Mouse (Mus musculus) left cerebral cortex, postnatal 14 days (tissue): ENCODE results near the gene Krtap1-4. TPM values are rescaled to one million over a fixed set of nuclear protein-coding genes. Genes with fewer than 3 reads are reported as not detected.
A peak's percentile ranks its signal among the peaks of the same experiment; 100 is the strongest.

ENCODE experiments used
- DNase-seq, 2 experiments: peaks; one replicate each; pipeline ENCODE4 v3.0.0; 2021 to 2022; ENCODE audit warnings: low spot score in 2 of 2, mixed read lengths in 1 of 2
- intact Hi-C: fragments of 180-260 bp; cut with DNase I; formaldehyde crosslinking; loops from one replicate; pipeline ENCODE4 v1.15.1; 2025
- total RNA-seq, 2 experiments: library from RNA; stranded (reverse); gene quantifications; 2 replicates each; pipeline ENCODE4 v1.2.3; 2021

Krtap1-4 gene
- total RNA-seq, 2 experiments from 2014 or later: not detected

DNA sequence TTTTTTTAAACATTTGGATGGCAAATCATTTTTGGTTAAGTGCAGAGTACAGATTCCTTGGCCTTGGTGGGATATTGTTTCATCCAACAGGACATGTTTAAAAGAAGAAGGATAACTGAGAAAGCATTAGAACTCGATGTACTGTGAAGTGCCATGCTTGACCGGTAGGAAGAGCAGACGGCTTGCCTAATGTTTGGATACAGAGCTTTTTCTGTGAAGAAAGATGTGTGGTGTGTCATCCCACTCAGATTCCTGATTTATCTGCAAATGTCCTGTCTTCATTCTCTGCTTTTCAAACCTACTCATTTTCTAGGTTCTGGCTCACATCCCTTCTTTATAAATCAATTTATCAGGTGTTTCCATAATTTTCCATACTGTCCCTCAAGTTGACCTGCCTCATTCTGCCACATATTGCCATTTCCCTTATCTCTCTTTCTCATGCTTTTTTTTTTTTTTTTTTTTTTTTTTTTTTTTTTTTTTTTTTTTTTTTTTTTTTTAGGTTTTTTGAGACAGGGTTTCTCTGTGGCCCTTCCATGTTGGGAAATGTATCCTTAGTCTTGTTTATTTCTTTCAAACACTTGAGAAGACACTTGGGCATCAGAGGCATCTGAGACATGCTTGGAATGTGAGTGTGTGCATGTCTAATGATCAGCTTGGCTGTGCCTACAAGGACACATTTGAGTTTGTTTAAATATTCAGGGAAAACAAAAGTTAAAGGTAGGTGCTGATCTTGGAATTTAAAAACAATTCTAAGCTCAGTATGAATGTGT lies 25.3 kb downstream of the Krtap1-4 start:
- intact Hi-C loops: no loop called here
- peak in 1 of 2 experiments; percentile 10 for DNase-seq

GRCm38 (mm10) chr11:99556753-99557152 lies 26.7 kb downstream of the Krtap1-4 start, which contains the start of gene Krtap3-2:
TSS of gene Krtap3-2 (minus strand) at chr11:99556853.
- DNase-seq: no peak
- intact Hi-C loops: no loop called here

DNA sequence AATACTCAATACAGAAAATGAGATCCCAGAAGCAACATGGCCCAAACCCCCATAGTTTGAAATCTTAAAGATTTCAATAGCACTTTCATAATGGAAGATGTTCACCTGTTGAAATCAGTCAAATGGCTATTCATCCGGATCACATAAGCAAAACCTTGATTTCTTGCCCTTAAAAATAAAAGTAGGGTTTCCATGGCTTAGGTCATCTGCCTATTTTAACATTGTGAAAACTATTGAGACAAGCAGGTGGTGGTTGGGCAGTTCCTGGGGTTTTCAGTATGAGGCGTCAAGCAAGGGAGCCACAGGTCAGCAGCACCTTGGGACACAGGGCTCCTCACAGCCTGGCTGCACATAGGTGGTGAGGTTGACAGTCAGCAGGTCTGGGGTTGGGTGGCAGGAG lies 27.3 kb downstream of the Krtap1-4 start:
- intact Hi-C loops: no loop called here
- no peak for DNase-seq

DNA sequence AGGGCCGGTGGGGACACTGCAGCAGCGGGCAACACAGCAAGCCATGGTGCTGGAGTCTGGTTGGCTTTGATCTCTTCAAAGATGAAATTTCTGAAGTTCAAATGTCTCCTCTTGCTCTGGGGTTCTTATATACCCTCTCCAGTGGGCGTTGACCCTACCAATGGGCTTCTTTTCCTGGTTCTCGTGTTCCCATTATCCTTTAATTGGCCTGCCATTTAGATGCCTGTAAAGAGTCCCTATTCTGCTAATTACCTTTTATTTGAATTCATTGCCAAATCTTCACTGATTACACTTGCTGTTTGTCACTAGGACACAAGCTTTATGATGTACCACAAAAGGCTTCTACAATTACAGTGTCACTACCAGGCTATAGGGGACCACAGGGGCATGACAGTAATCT lies 32.7 kb downstream of the Krtap1-4 start, which contains the start of gene Krtap3-3:
Gene Krtap3-3, minus strand, starts transcription at position 101 of the 400 bp plus-strand sequence.
- DNase-seq: no peak
- intact Hi-C loops: no loop called here

GRCm38 (mm10) chr11:99547892-99548291 lies 35.6 kb downstream of the Krtap1-4 start:
- DNase-seq: no peak
- intact Hi-C loops: no loop called here

DNA sequence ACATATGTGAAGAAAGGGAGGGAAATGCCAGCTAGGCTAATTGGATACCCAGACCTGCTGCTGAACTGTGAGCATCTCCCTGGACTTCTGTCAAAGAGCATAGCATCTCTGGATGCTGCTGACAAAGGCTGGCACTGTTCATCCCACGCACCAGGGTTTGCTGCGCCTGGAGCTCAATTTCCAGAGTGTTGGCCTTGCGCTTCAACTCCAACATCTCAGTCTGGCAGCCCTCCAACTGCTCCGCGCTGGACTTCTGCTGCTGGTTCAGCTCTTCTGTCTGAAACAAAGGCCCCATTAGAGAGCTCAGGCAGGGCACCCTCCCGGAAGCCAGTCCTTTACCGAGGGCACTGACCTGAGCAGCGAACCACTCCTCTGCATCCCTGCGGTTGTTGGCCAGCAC lies 43.7 kb downstream of the Krtap1-4 start:
- intact Hi-C loops: no loop called here
- DNase-seq: peak; percentile 26 to 40

Other genes starting within 250 kb of the Krtap1-4 start
- gene Krt26, start 245.7 kb downstream of the Krtap1-4 start, total RNA-seq: under 1 TPM; 0.13 to 0.17 TPM
- not detected for gene Krt27, start 232.6 kb downstream of the Krtap1-4 start, total RNA-seq
- gene Krt28, start 208.8 kb downstream of the Krtap1-4 start, total RNA-seq: under 1 TPM; 0.22 to 0.34 TPM
- 10 to 100 TPM; 12.2 to 13.8 TPM for gene Krt10, start 194.3 kb downstream of the Krtap1-4 start, total RNA-seq
- 1 to 10 TPM; 8.5 to 9.7 TPM for gene Krt12, start 161.4 kb downstream of the Krtap1-4 start, total RNA-seq
- not detected for gene Krt20, start 145.5 kb downstream of the Krtap1-4 start, total RNA-seq
- not detected for gene Krt23, start 90.5 kb downstream of the Krtap1-4 start, total RNA-seq
- not detected for gene Krt39, start 62.3 kb downstream of the Krtap1-4 start, total RNA-seq
- gene Krt40, start 40.5 kb downstream of the Krtap1-4 start, total RNA-seq: not detected
- gene Krtap3-3, start 32.8 kb downstream of the Krtap1-4 start, total RNA-seq: not detected
- not detected for gene Krtap3-2, start 26.8 kb downstream of the Krtap1-4 start, total RNA-seq
- gene Gm11939, start 24.2 kb downstream of the Krtap1-4 start, total RNA-seq: not detected
- gene Krtap3-1, start 17.0 kb downstream of the Krtap1-4 start, total RNA-seq: not detected
- not detected for gene Krtap1-5, start 2.6 kb downstream of the Krtap1-4 start, total RNA-seq
- gene Krtap1-3, start 7.7 kb upstream of the Krtap1-4 start, total RNA-seq: not detected
- not detected for gene Krtap9-3, start 14.5 kb upstream of the Krtap1-4 start, total RNA-seq
- not detected for gene Gm11938, start 19.7 kb upstream of the Krtap1-4 start, total RNA-seq
- gene Gm11937, start 26.5 kb upstream of the Krtap1-4 start, total RNA-seq: not detected
- gene Krtap2-4, start 31.2 kb upstream of the Krtap1-4 start, total RNA-seq: not detected
- gene Gm11562, start 36.8 kb upstream of the Krtap1-4 start, total RNA-seq: not detected
- not detected for gene Krtap4-1, start 44.6 kb upstream of the Krtap1-4 start, total RNA-seq
- gene Krtap4-2, start 51.4 kb upstream of the Krtap1-4 start, total RNA-seq: not detected
- gene Krtap4-7, start 60.4 kb upstream of the Krtap1-4 start, total RNA-seq: not detected
- gene Gm11555, start 66.6 kb upstream of the Krtap1-4 start, total RNA-seq: not detected
- not detected for gene Gm11563, start 75.3 kb upstream of the Krtap1-4 start, total RNA-seq
- gene Krtap4-6, start 82.3 kb upstream of the Krtap1-4 start, total RNA-seq: not detected
- gene Gm14190, start 107.1 kb upstream of the Krtap1-4 start, total RNA-seq: not detected
- gene Gm14180, start 150.6 kb upstream of the Krtap1-4 start, total RNA-seq: not detected
- not detected for gene Gm11595, start 189.3 kb upstream of the Krtap1-4 start, total RNA-seq
- not detected for gene Krtap4-8, start 197.1 kb upstream of the Krtap1-4 start, total RNA-seq
- not detected for gene Krtap4-9, start 201.5 kb upstream of the Krtap1-4 start, total RNA-seq
- not detected for gene Gm11596, start 209.8 kb upstream of the Krtap1-4 start, total RNA-seq
- not detected for gene Gm11569, start 215.3 kb upstream of the Krtap1-4 start, total RNA-seq
- gene Gm11554, start 220.8 kb upstream of the Krtap1-4 start, total RNA-seq: not detected
- not detected for gene Krtap4-13, start 226.2 kb upstream of the Krtap1-4 start, total RNA-seq
- gene Gm11564, start 232.0 kb upstream of the Krtap1-4 start, total RNA-seq: not detected